Mouse (Mus musculus): ENCODE results near the gene Ptpn3.

GRCm38 (mm10) chr4:57217746-57218145 is 83.9 kb downstream of the Ptpn3 start:
- TF ChIP-seq CTCF (IDR thresholded peaks at IDR 0.05; ENCODE audit: low read depth) (no peak), EP300 (IDR thresholded peaks at IDR 0.05; ENCODE audit: low read depth) (no peak)
